Mouse (Mus musculus) lung, adult 2 months (tissue): ENCODE results near the gene Wdr60.

Source experiments
- CTCF ChIP-seq: fragments of 200-500 bp; IDR thresholded peaks from 2 replicates; pipeline ENCODE4 v1.5.1; 2011; ENCODE audit warnings: mild to moderate bottlenecking, low read length, control low read depth; ENCODE audit not compliant: insufficient read depth
- POLR2A ChIP-seq: fragments of 200-500 bp; IDR thresholded peaks from 2 replicates; pipeline ENCODE4 v1.6.1; 2011; ENCODE audit warnings: low read depth, mild to moderate bottlenecking, control low read depth, low read length, borderline replicate concordance; ENCODE audit errors: extremely low read depth

DNA sequence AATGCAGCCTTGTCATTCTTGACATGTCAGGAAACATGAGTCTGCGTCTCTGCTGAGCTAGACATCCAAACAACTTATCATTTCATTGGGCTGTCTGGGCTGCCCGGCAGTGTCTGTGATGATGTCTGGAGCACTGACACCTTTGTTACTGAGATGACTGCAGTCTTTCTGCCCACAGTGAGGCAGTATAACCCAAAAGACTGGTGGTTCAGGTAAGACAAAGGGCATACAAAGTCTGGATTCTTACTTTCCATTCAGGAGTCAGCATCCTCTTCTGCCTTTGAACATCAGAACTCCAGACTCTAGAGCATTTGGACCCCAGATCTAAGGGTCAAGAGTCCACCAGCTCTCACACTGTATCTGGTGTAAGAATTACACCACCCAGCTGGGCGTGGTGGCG lies 27.5 kb downstream of the Wdr60 start:
- TF ChIP-seq CTCF, result no peak
- TF ChIP-seq POLR2A, result no peak
